Mouse (Mus musculus): ENCODE data around the gene Sesn2. TPM values are rescaled to one million over a fixed set of nuclear protein-coding genes. Genes with fewer than 3 reads are reported as not detected.

Gene Sesn2
- polyA plus RNA-seq, 1 experiment from 2014 or later: 17.2 TPM

DNA sequence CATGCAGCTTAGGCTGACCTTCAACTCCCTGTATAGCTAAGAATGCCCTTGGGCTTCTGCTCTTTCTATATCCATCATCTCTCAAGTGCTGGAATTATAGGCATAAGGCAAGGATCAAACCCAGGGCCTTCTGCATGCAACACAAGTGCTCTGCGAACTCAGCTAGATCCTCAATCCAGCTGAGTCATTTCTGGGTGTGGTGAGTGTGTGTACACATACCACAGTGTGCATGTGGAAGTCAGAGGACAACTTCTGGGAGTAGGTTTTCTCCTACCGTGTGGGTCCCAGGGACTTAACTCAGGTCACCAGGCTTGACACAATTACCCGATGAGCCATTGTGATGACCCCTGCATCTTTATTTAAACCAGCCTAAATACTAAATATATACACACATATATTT lies 60.5 kb downstream of the Sesn2 start:
- H3K4me1 ChIP-seq (replicated peaks; ENCODE audit: control insufficient read depth, insufficient read depth, low read length): no peaks in the 10 kb centered on the region
- H3K36me3 ChIP-seq (ENCODE audit: control insufficient read depth, insufficient read depth): no peaks in the 10 kb centered on the region
- H3K9me3 ChIP-seq (ENCODE audit: control insufficient read depth): no peaks in the 10 kb centered on the region
- no peak overlapping the region for H3K4me2 ChIP-seq (replicated peaks; ENCODE audit: low read depth)
- H3K4me3 ChIP-seq (ENCODE audit: low read depth, low read length): no peak overlapping the region
- no peak overlapping the region for H3K9ac ChIP-seq (ENCODE audit: low read depth, low read length)
- H3K27ac ChIP-seq (ENCODE audit: low read depth, low read length): no peak overlapping the region
- WGBS: 64% methylated on average over 3 of the region's 3 CpGs
- no peaks in the 10 kb centered on the region for H3K27me3 ChIP-seq (replicated peaks; ENCODE audit: control insufficient read depth, insufficient read depth, low read length)
- TF ChIP-seq CTCF (IDR thresholded peaks at IDR 0.05; ENCODE audit: low read depth): no peak
- no peak for ATAC-seq

DNA sequence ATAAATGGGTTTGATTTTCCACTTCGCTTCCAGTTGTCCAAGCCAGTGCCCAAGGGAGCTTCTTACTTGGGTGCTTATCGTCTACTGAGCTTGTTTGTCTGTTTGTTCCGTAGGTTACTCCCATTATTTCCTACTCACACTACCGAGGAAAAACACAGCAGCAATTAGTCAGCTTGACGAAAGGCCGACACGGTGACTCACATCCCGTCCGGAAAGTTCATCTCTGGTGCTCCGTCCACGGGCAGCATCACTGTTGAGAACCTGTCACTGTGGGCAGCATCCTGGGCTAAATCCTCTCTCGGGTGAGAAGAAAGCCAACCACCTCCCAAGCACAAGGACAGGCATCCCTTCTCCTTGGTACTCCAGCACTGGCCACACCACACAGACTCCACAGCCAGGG lies 64.2 kb downstream of the Sesn2 start:
- H3K4me3 ChIP-seq (ENCODE audit: low read depth, low read length): no peak overlapping the region
- H3K27me3 ChIP-seq (replicated peaks; ENCODE audit: control insufficient read depth, insufficient read depth, low read length): no peaks in the 10 kb centered on the region
- H3K4me2 ChIP-seq (replicated peaks; ENCODE audit: low read depth): no peak overlapping the region
- 77% methylated on average over 12 of the region's 12 CpGs for WGBS
- H3K9me3 ChIP-seq (ENCODE audit: control insufficient read depth): no peaks in the 10 kb centered on the region
- ATAC-seq: no peak
- H3K36me3 ChIP-seq (ENCODE audit: control insufficient read depth, insufficient read depth): no peaks in the 10 kb centered on the region
- H3K27ac ChIP-seq (ENCODE audit: low read depth, low read length): no peak overlapping the region
- no peaks in the 10 kb centered on the region for H3K4me1 ChIP-seq (replicated peaks; ENCODE audit: control insufficient read depth, insufficient read depth, low read length)
- TF ChIP-seq CTCF (IDR thresholded peaks at IDR 0.05; ENCODE audit: low read depth): no peak
- H3K9ac ChIP-seq (ENCODE audit: low read depth, low read length): no peak overlapping the region

GRCm38 (mm10) chr4:132444516-132444915 lies 65.8 kb downstream of the Sesn2 start:
- 83% methylated on average over 8 of the region's 8 CpGs for WGBS
- Histone ChIP-seq H3K27ac (ENCODE audit: low read depth, low read length) (no peak overlapping the region), H3K36me3 (ENCODE audit: control insufficient read depth, insufficient read depth) (no peaks in the 10 kb centered on the region), H3K4me1 (replicated peaks; ENCODE audit: control insufficient read depth, insufficient read depth, low read length) (no peaks in the 10 kb centered on the region), H3K4me3 (ENCODE audit: low read depth, low read length) (no peak overlapping the region), H3K9ac (ENCODE audit: low read depth, low read length) (no peak overlapping the region), H3K27me3 (replicated peaks; ENCODE audit: control insufficient read depth, insufficient read depth, low read length) (no peaks in the 10 kb centered on the region), H3K9me3 (ENCODE audit: control insufficient read depth) (no peaks in the 10 kb centered on the region), H3K4me2 (replicated peaks; ENCODE audit: low read depth) (no peak overlapping the region)
- TF ChIP-seq CTCF (IDR thresholded peaks at IDR 0.05; ENCODE audit: low read depth): no peak
- ATAC-seq: no peak

Other genes with a start within 250 kb of the Sesn2 start
- 8.9 and 9.6 TPM in 2 replicates for gene Gmeb1, start 248.9 kb downstream of the Sesn2 start, polyA plus RNA-seq (2015; fragmentation: Nextera tagmentation; extraction: Ambion mirVana)
- gene Taf12, start 236.1 kb downstream of the Sesn2 start, polyA plus RNA-seq (2015; fragmentation: Nextera tagmentation; extraction: Ambion mirVana): 43.2 and 47.5 TPM in 2 replicates
- gene Rab42, start 207.1 kb downstream of the Sesn2 start, polyA plus RNA-seq (2015; fragmentation: Nextera tagmentation; extraction: Ambion mirVana): 48.2 and 48.3 TPM in 2 replicates
- gene Trnau1ap, start 181.0 kb downstream of the Sesn2 start, polyA plus RNA-seq (2015; fragmentation: Nextera tagmentation; extraction: Ambion mirVana): 80.1 and 84.1 TPM in 2 replicates
- gene Rcc1, start 156.9 kb downstream of the Sesn2 start, polyA plus RNA-seq (2015; fragmentation: Nextera tagmentation; extraction: Ambion mirVana): 47.4 and 48.7 TPM in 2 replicates
- 16.7 and 17.5 TPM in 2 replicates for gene Phactr4, start 88.0 kb downstream of the Sesn2 start, polyA plus RNA-seq (2015; fragmentation: Nextera tagmentation; extraction: Ambion mirVana)
- gene Med18, start 46.6 kb downstream of the Sesn2 start, polyA plus RNA-seq (2015; fragmentation: Nextera tagmentation; extraction: Ambion mirVana): 8.8 and 9.5 TPM in 2 replicates
- 1,746 and 1,835 TPM in 2 replicates for gene Atpif1, start 23.2 kb upstream of the Sesn2 start, polyA plus RNA-seq (2015; fragmentation: Nextera tagmentation; extraction: Ambion mirVana)
- gene Dnajc8, start 25.0 kb upstream of the Sesn2 start, polyA plus RNA-seq (2015; fragmentation: Nextera tagmentation; extraction: Ambion mirVana): 119 and 120 TPM in 2 replicates
- gene Ptafr, start 53.6 kb upstream of the Sesn2 start, polyA plus RNA-seq (2015; fragmentation: Nextera tagmentation; extraction: Ambion mirVana): 4.7 and 5.2 TPM in 2 replicates
- gene Eya3, start 128.5 kb upstream of the Sesn2 start, polyA plus RNA-seq (2015; fragmentation: Nextera tagmentation; extraction: Ambion mirVana): 10.1 and 10.8 TPM in 2 replicates
- gene Xkr8, start 222.0 kb upstream of the Sesn2 start, polyA plus RNA-seq (2015; fragmentation: Nextera tagmentation; extraction: Ambion mirVana): 1.8 and 3.3 TPM in 2 replicates
- 2.9 TPM in 2 replicates for gene Smpdl3b, start 246.8 kb upstream of the Sesn2 start, polyA plus RNA-seq (2015; fragmentation: Nextera tagmentation; extraction: Ambion mirVana)

Data from intestine, postnatal 0 days (tissue).